Mouse (Mus musculus): Measurements from ENCODE around the gene 1700018G05Rik.

Gene 1700018G05Rik

DNA sequence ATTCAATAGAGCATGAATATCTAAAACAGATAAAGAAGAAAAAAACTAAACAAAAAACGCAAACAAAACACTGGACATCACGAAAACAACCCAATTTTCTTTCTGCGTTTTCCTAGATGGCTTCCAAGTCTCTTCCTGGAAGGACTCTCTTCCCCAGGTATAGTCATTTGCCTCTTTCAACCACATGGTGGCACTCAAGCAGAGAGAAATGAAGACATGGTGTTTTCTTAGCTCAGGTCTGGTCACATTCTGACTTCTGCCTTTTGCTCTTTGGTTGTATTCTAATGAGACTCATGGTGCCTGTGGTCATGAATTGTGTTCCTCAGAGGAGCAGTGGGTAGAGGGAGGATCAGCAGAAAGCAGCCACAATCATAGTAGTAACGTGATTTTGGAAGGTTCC is 30.7 kb downstream of the 1700018G05Rik start:
- Histone ChIP-seq H3K9me3 (ENCODE audit: low read length) (no peaks in the 10 kb centered on the region), H3K27me3 (ENCODE audit: insufficient read depth, low read length) (peaks cover 3% of the 10 kb centered on the region; the same call in 1 of the 2 replicates), H3K4me1 (replicated peaks; ENCODE audit: low read depth, low read length) (no peaks in the 10 kb centered on the region), H3K36me3 (ENCODE audit: insufficient read depth, low read length) (no peaks in the 10 kb centered on the region), H3K4me3 (replicated peaks; ENCODE audit: low read length) (no peak overlapping the region)
- TF ChIP-seq POU5F1 (IDR thresholded peaks at IDR 0.05; ENCODE audit: borderline replicate concordance, low read length) (no peak), CTCF (conservative IDR thresholded peaks at IDR 0.05; ENCODE audit: low read length) (peak; percentile 34)

DNA sequence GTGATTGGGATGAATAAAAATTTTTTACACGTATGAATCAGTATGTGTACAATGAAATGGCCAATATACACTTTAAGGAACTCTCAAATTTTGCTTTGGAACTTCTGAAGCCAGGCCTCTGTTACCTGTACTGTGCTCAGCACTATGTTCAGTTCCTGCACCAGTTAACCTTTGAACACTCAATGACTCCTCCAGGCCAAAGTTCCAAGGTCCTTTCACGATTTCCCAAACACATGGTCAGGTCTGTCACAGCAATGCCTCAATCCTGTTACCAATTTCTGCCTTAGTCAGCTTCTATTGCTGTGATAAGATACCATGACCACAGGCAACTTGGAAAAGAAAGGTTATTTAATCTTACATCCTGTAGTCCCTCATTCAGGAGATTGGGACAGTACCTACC is 32.4 kb downstream of the 1700018G05Rik start:
- peaks cover 3% of the 10 kb centered on the region; the same call in 1 of the 2 replicates for H3K27me3 ChIP-seq (ENCODE audit: insufficient read depth, low read length)
- H3K4me3 ChIP-seq (replicated peaks; ENCODE audit: low read length), result no peak overlapping the region
- H3K9me3 ChIP-seq (ENCODE audit: low read length), result no peaks in the 10 kb centered on the region
- no peaks in the 10 kb centered on the region for H3K4me1 ChIP-seq (replicated peaks; ENCODE audit: low read depth, low read length)
- TF ChIP-seq NANOG (IDR thresholded peaks at IDR 0.05; ENCODE audit: borderline replicate concordance, low read length), result no peak
- TF ChIP-seq CTCF (conservative IDR thresholded peaks at IDR 0.05; ENCODE audit: low read length), result no peak
- TF ChIP-seq POU5F1 (IDR thresholded peaks at IDR 0.05; ENCODE audit: borderline replicate concordance, low read length), result no peak
- no peaks in the 10 kb centered on the region for H3K36me3 ChIP-seq (ENCODE audit: insufficient read depth, low read length)
